Mouse (Mus musculus) intestine, embryonic 16.5 days (tissue): Measurements from ENCODE around the gene Mdm2. TPM values are rescaled to one million over a fixed set of nuclear protein-coding genes. Genes with fewer than 3 reads are reported as not detected.

ENCODE experiments used
- ATAC-seq: fragments of 200-750 bp; cut with Nextera tagmentation; 2 replicates; pipeline ENCODE4 v1.8.0; 2017; ENCODE audit warnings: moderate TSS enrichment, moderate library complexity
- H3K27ac ChIP-seq: fragments of 300-500 bp; sonication (generic); 2 replicates; pipeline ENCODE4 v1.5.1; 2014; ENCODE audit warnings: mild to moderate bottlenecking, low read length
- H3K27me3 ChIP-seq: fragments of 300-500 bp; sonication (generic); replicated peaks from 2 replicates; pipeline ENCODE4 v1.6.1; 2014; ENCODE audit warnings: low read length, control low read depth, mixed read lengths; ENCODE audit not compliant: control insufficient read depth, insufficient read depth
- H3K36me3 ChIP-seq: fragments of 300-500 bp; sonication (generic); 2 replicates; pipeline ENCODE4 v1.6.1; 2014; ENCODE audit warnings: low read length, control low read depth; ENCODE audit not compliant: control insufficient read depth, insufficient read depth
- H3K4me1 ChIP-seq: fragments of 300-500 bp; sonication (generic); 2 replicates; pipeline ENCODE4 v1.6.1; 2014; ENCODE audit warnings: low read length, control low read depth, mixed read lengths; ENCODE audit not compliant: control insufficient read depth, insufficient read depth
- H3K4me2 ChIP-seq: fragments of 300-500 bp; sonication (generic); 2 replicates; pipeline ENCODE4 v1.6.1; 2014; ENCODE audit warnings: low read depth, low read length, control low read depth
- H3K4me3 ChIP-seq: fragments of 300-500 bp; sonication (generic); 2 replicates; pipeline ENCODE4 v1.5.1; 2014; ENCODE audit warnings: mild to moderate bottlenecking, low read length
- H3K9ac ChIP-seq: fragments of 300-500 bp; sonication (generic); 2 replicates; pipeline ENCODE4 v1.6.1; 2014; ENCODE audit warnings: low read depth, low read length
- H3K9me3 ChIP-seq: fragments of 300-500 bp; sonication (generic); 2 replicates; pipeline ENCODE4 v1.6.1; 2016; ENCODE audit warnings: low read length, control low read depth; ENCODE audit not compliant: control insufficient read depth
- WGBS: fragments of 180-500 bp; shearing (Covaris S2); extraction: QIAGEN DNeasy Blood & Tissue Kit; methylation state at CpG from one replicate; pipeline ENCODE4 v1.1.7; 2014; 5-methylcytosine and 5-hydroxymethylcytosine counted together
- polyA plus RNA-seq: library from polyadenylated mRNA; unstranded; fragments of >200 nt; fragmentation: Nextera tagmentation; extraction: Ambion mirVana; gene quantifications from 2 replicates; pipeline ENCODE4 v1.2.1, GENCODE M21; 2015

The Mdm2 gene
- polyA plus RNA-seq, 1 experiment from 2014 or later, result 32.4 TPM

- no peaks in the 10 kb centered on the region for H3K9me3 ChIP-seq
- no peaks in the 10 kb centered on the region for H3K27me3 ChIP-seq
- no peak for ATAC-seq
- H3K4me1 ChIP-seq, result peaks cover 8% of the 10 kb centered on the region; the same call in 1 of the 2 replicates
- no peak overlapping the region for H3K4me3 ChIP-seq
- H3K27ac ChIP-seq, result no peak overlapping the region
- H3K9ac ChIP-seq, result no peak overlapping the region
- H3K4me2 ChIP-seq, result no peak overlapping the region
- H3K36me3 ChIP-seq, result no peaks in the 10 kb centered on the region
- WGBS, result 92% methylated on average over 14 of the region's 14 CpGs
Observed at GRCm38 (mm10) chr10:117658522-117659429, 51.8 kb downstream of the Mdm2 start.

GRCm38 (mm10) chr10:117657659-117658306 is 52.8 kb downstream of the Mdm2 start:
- Histone ChIP-seq H3K9ac (no peak overlapping the region), H3K27ac (no peak overlapping the region), H3K4me3 (no peak overlapping the region), H3K4me2 (no peak overlapping the region), H3K9me3 (no peaks in the 10 kb centered on the region), H3K27me3 (no peaks in the 10 kb centered on the region), H3K36me3 (no peaks in the 10 kb centered on the region), H3K4me1 (peaks cover 3% of the 10 kb centered on the region; the same call in 1 of the 2 replicates)
- 82% methylated on average over 3 of the region's 3 CpGs for WGBS
- ATAC-seq, result no peak

GRCm38 (mm10) chr10:117656985-117657658 is 53.4 kb downstream of the Mdm2 start:
- Histone ChIP-seq H3K4me3 (no peak overlapping the region), H3K9me3 (no peaks in the 10 kb centered on the region), H3K4me2 (no peak overlapping the region), H3K9ac (no peak overlapping the region), H3K4me1 (no peaks in the 10 kb centered on the region), H3K36me3 (no peaks in the 10 kb centered on the region), H3K27me3 (no peaks in the 10 kb centered on the region), H3K27ac (no peak overlapping the region)
- WGBS, result 77% methylated on average over 7 of the region's 7 CpGs
- no peak for ATAC-seq

DNA sequence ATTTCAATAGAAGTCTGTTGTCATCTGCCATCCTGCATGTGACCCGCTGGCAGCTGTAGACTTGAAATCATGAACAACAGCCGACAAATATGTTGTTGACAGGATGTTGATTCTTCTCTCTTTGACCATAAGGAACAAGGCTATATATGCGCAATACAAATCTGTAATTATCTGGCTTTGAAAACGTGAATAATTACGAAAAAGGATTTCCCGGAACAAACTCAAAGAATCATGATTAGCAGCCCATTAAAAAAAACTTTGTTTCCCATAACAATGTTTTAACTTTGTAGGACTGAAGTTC is 53.9 kb downstream of the Mdm2 start:
- Histone ChIP-seq H3K9ac (no peak overlapping the region), H3K27ac (no peak overlapping the region), H3K36me3 (no peaks in the 10 kb centered on the region), H3K27me3 (no peaks in the 10 kb centered on the region), H3K4me1 (no peaks in the 10 kb centered on the region), H3K4me3 (no peak overlapping the region), H3K4me2 (no peak overlapping the region), H3K9me3 (no peaks in the 10 kb centered on the region)
- WGBS, result 89% methylated on average over 6 of the region's 6 CpGs
- no peak for ATAC-seq

DNA sequence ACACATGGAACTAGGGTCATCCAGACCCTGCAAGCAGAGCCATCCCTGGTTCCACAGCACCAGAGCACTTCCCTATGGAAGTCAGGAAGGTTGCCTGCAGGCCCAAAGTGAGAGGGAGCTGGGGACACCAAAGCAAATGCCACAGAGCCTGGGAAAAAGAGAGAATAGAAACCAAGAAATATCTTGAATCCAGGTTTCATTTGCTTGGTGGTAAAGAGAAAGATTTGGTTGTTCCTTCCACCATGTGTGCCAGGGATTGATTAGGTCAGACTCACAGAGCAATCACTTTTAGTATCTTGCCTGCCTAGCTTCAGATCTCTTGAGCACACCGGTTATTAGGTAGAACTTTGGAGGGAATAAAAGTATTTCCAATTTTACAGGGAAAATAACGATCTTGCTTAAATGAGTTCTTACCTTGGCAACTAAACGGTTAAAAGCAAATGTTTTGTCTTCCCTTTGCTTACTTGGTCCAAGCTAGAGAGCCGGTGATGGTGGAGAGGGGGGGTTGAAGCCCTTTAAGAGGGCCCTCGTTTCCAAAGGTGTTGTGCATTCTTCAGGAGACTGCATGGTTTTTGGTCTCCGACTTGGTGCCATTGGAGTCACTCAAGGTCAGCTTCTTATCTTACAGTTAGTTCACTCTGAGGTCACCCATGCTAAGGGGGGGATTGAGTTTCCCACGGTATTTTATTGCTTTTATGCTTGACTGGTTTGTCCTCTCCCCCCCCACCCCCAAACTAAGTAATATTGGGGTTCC is 54.5 kb downstream of the Mdm2 start:
- H3K27ac ChIP-seq, result no peak overlapping the region
- H3K4me1 ChIP-seq, result no peaks in the 10 kb centered on the region
- ATAC-seq, result no peak
- no peaks in the 10 kb centered on the region for H3K9me3 ChIP-seq
- H3K4me2 ChIP-seq, result no peak overlapping the region
- no peaks in the 10 kb centered on the region for H3K27me3 ChIP-seq
- no peak overlapping the region for H3K4me3 ChIP-seq
- H3K36me3 ChIP-seq, result no peaks in the 10 kb centered on the region
- WGBS, result 55% methylated on average over 7 of the region's 7 CpGs
- no peak overlapping the region for H3K9ac ChIP-seq

DNA sequence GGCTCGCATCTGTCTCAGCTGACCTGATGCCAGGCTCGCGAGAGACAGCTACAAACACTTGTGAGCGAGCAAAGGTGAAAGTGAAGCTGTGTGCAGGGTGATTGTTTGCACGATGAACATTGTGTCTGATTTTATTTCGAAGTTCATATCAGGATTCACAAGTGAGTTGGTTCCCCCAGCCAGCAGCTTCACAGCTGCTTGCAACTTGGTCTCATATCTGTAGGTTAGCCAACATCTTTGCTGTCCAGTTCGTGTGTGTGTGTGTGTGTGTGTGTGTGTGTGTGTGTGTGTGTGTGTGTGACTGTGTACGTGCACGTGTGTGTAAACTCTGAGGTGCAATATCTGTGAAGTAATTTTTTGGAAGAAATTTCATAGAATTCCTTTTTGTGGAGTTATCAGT is 55.1 kb downstream of the Mdm2 start:
- WGBS, result 83% methylated on average over 9 of the region's 9 CpGs
- H3K9ac ChIP-seq, result no peak overlapping the region
- H3K4me2 ChIP-seq, result no peak overlapping the region
- no peak overlapping the region for H3K27ac ChIP-seq
- H3K9me3 ChIP-seq, result no peaks in the 10 kb centered on the region
- ATAC-seq, result no peak
- H3K36me3 ChIP-seq, result no peaks in the 10 kb centered on the region
- H3K4me1 ChIP-seq, result no peaks in the 10 kb centered on the region
- no peaks in the 10 kb centered on the region for H3K27me3 ChIP-seq
- no peak overlapping the region for H3K4me3 ChIP-seq

DNA sequence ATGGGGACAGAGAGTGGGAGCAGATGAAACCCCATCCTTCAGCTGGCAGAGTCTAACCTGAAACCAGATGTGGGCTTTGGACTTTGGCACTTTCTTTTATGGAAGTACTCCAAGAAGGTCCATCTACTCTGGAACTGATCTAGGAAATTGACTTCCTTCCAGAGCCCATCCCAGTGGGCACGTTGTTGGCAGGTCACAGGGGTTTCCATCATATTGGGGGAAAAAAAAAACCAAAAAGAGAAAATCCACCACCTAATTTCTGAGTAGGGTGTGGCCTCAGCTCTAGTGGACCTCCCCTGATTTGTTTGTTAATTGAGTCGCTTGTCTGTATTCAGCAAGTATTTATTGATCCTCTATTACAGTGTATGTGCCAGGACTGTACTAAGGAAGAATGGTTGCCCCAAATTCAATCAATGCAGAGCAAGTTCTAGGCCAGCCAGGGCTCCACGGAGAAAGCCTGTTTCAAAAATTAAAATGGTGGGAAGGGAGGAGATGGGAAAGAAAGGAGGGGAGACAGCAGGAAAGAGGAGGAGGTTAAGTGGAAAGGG is 55.9 kb downstream of the Mdm2 start:
- no peaks in the 10 kb centered on the region for H3K9me3 ChIP-seq
- WGBS, result 76% methylated on average over 3 of the region's 3 CpGs
- ATAC-seq, result no peak
- H3K27me3 ChIP-seq, result no peaks in the 10 kb centered on the region
- no peak overlapping the region for H3K27ac ChIP-seq
- H3K4me2 ChIP-seq, result no peak overlapping the region
- no peak overlapping the region for H3K9ac ChIP-seq
- no peak overlapping the region for H3K4me3 ChIP-seq
- H3K36me3 ChIP-seq, result no peaks in the 10 kb centered on the region
- no peaks in the 10 kb centered on the region for H3K4me1 ChIP-seq

- no peaks in the 10 kb centered on the region for H3K9me3 ChIP-seq
- no peaks in the 10 kb centered on the region for H3K4me1 ChIP-seq
- no peak overlapping the region for H3K4me2 ChIP-seq
- H3K27me3 ChIP-seq, result no peaks in the 10 kb centered on the region
- no peak overlapping the region for H3K9ac ChIP-seq
- ATAC-seq, result no peak
- H3K36me3 ChIP-seq, result no peaks in the 10 kb centered on the region
- 93% methylated on average over 7 of the region's 7 CpGs for WGBS
- no peak overlapping the region for H3K4me3 ChIP-seq
- H3K27ac ChIP-seq, result no peak overlapping the region
Observed at GRCm38 (mm10) chr10:117653779-117654173, 56.8 kb downstream of the Mdm2 start.
